Mouse (Mus musculus) heart, embryonic 10.5 days (tissue): ENCODE measurements around the gene Tmem238l. TPM values are rescaled to one million over a fixed set of nuclear protein-coding genes. Genes with fewer than 3 reads are reported as not detected.

ENCODE experiments used
- DNase-seq: peaks from one replicate; pipeline ENCODE4 v3.0.0-alpha.2; 2017; ENCODE audit warnings: low spot score
- H3K27ac ChIP-seq: fragments of 300-500 bp; sonication (generic); 2 replicates; pipeline ENCODE4 v1.5.1; 2016; ENCODE audit warnings: mild to moderate bottlenecking
- H3K27me3 ChIP-seq: fragments of 300-500 bp; sonication (generic); 2 replicates; pipeline ENCODE4 v1.6.1; 2016; ENCODE audit warnings: mild to moderate bottlenecking; ENCODE audit not compliant: poor library complexity, insufficient read depth, severe bottlenecking
- H3K36me3 ChIP-seq: fragments of 300-500 bp; sonication (generic); 2 replicates; pipeline ENCODE4 v1.6.1; 2016; ENCODE audit warnings: mild to moderate bottlenecking, moderate library complexity
- H3K4me1 ChIP-seq: fragments of 300-500 bp; sonication (generic); 2 replicates; pipeline ENCODE4 v1.6.1; 2016; ENCODE audit warnings: mild to moderate bottlenecking
- H3K4me3 ChIP-seq: fragments of 300-500 bp; sonication (generic); 2 replicates; pipeline ENCODE4 v1.5.1; 2016; ENCODE audit warnings: mild to moderate bottlenecking, moderate library complexity
- H3K9me3 ChIP-seq: fragments of 300-500 bp; sonication (generic); 2 replicates; pipeline ENCODE4 v1.6.1; 2016; ENCODE audit warnings: mild to moderate bottlenecking, moderate library complexity
- WGBS: fragments of 180-500 bp; shearing (Covaris S2); methylation state at CpG from one replicate; pipeline ENCODE4 v1.1.7; 2016; 5-methylcytosine and 5-hydroxymethylcytosine counted together
- polyA plus RNA-seq: library from polyadenylated mRNA; unstranded; fragments of >200 nt; fragmentation: Nextera tagmentation; extraction: Ambion mirVana; gene quantifications from 2 replicates; pipeline ENCODE4 v1.2.1, GENCODE M21; 2016

Tmem238l gene
- polyA plus RNA-seq, 1 experiment from 2014 or later = not detected

- 66% methylated on average over 6 of the region's 6 CpGs for WGBS
- DNase-seq = no peak
- H3K36me3 ChIP-seq = no peaks in the 10 kb centered on the region
- H3K27me3 ChIP-seq = 0 out of 2 replicates have a peak, but pooled peaks cover 3% of the 10 kb centered on the region
- H3K9me3 ChIP-seq = no peaks in the 10 kb centered on the region
- H3K4me3 ChIP-seq = no peak overlapping the region
- peaks cover 10% of the 10 kb centered on the region; the same call in 1 of the 2 replicates for H3K4me1 ChIP-seq
- H3K27ac ChIP-seq = no peak overlapping the region
Observed at GRCm38 (mm10) chr11:66946521-66946920, 9.9 kb upstream of the Tmem238l start.

- WGBS = 78% methylated on average over 6 of the region's 6 CpGs
- H3K4me3 ChIP-seq = no peak overlapping the region
- H3K4me1 ChIP-seq = peaks cover 10% of the 10 kb centered on the region; the same call in 1 of the 2 replicates
- no peak overlapping the region for H3K27ac ChIP-seq
- no peaks in the 10 kb centered on the region for H3K9me3 ChIP-seq
- 0 out of 2 replicates have a peak, but pooled peaks cover 3% of the 10 kb centered on the region for H3K27me3 ChIP-seq
- no peaks in the 10 kb centered on the region for H3K36me3 ChIP-seq
- DNase-seq = no peak
Observed at GRCm38 (mm10) chr11:66946922-66947321, 9.5 kb upstream of the Tmem238l start.

GRCm38 (mm10) chr11:66960797-66961196 lies 4.4 kb downstream of the Tmem238l start:
- WGBS = 71% methylated on average over 1 of the region's 1 CpGs
- Histone ChIP-seq H3K4me1 (peaks cover 36% of the 10 kb centered on the region), H3K4me3 (no peak overlapping the region), H3K27me3 (peaks cover 16% of the 10 kb centered on the region), H3K9me3 (no peaks in the 10 kb centered on the region), H3K27ac (no peak overlapping the region), H3K36me3 (no peaks in the 10 kb centered on the region)
- DNase-seq = no peak

GRCm38 (mm10) chr11:66961447-66962176 lies 5.2 kb downstream of the Tmem238l start:
- no peak for DNase-seq
- no peaks in the 10 kb centered on the region for H3K36me3 ChIP-seq
- H3K4me3 ChIP-seq = no peak overlapping the region
- no peaks in the 10 kb centered on the region for H3K9me3 ChIP-seq
- H3K27me3 ChIP-seq = peaks cover 11% of the 10 kb centered on the region
- H3K27ac ChIP-seq = peak overlapping the region; percentile 47; the same call in 1 of the 2 replicates
- 50% methylated on average over 12 of the region's 12 CpGs for WGBS
- H3K4me1 ChIP-seq = peaks cover 38% of the 10 kb centered on the region

GRCm38 (mm10) chr11:66963462-66963861 lies 7.0 kb downstream of the Tmem238l start:
- Histone ChIP-seq H3K36me3 (no peaks in the 10 kb centered on the region), H3K9me3 (no peaks in the 10 kb centered on the region), H3K27ac (0 out of 2 replicates have a peak overlapping the region, but pooled peaks have one; percentile 4), H3K27me3 (peaks cover 21% of the 10 kb centered on the region), H3K4me1 (peaks cover 41% of the 10 kb centered on the region), H3K4me3 (no peak overlapping the region)
- WGBS = 23% methylated on average over 1 of the region's 1 CpGs
- DNase-seq = peak; percentile 86

GRCm38 (mm10) chr11:66966500-66967116 lies 10.2 kb downstream of the Tmem238l start:
- WGBS = 19% methylated on average over 7 of the region's 7 CpGs
- peaks cover 43% of the 10 kb centered on the region for H3K27me3 ChIP-seq
- no peaks in the 10 kb centered on the region for H3K9me3 ChIP-seq
- no peak overlapping the region for H3K27ac ChIP-seq
- DNase-seq = no peak
- peaks cover 30% of the 10 kb centered on the region for H3K4me1 ChIP-seq
- H3K36me3 ChIP-seq = no peaks in the 10 kb centered on the region
- no peak overlapping the region for H3K4me3 ChIP-seq

GRCm38 (mm10) chr11:66968575-66968974 lies 12.1 kb downstream of the Tmem238l start:
- WGBS = 81% methylated on average over 1 of the region's 1 CpGs
- Histone ChIP-seq H3K9me3 (no peaks in the 10 kb centered on the region), H3K27me3 (peaks cover 46% of the 10 kb centered on the region), H3K4me3 (no peak overlapping the region), H3K36me3 (no peaks in the 10 kb centered on the region), H3K27ac (no peak overlapping the region), H3K4me1 (peaks cover 14% of the 10 kb centered on the region; the same call in 1 of the 2 replicates)
- no peak for DNase-seq

GRCm38 (mm10) chr11:66973507-66973906 lies 17.1 kb downstream of the Tmem238l start:
- peaks cover 7% of the 10 kb centered on the region; the same call in 1 of the 2 replicates for H3K9me3 ChIP-seq
- peaks cover 25% of the 10 kb centered on the region for H3K27me3 ChIP-seq
- no peaks in the 10 kb centered on the region for H3K36me3 ChIP-seq
- 65% methylated on average over 3 of the region's 3 CpGs for WGBS
- no peak overlapping the region for H3K27ac ChIP-seq
- no peaks in the 10 kb centered on the region for H3K4me1 ChIP-seq
- H3K4me3 ChIP-seq = no peak overlapping the region
- DNase-seq = no peak

GRCm38 (mm10) chr11:66975606-66976330 lies 19.3 kb downstream of the Tmem238l start:
- WGBS = 82% methylated on average over 7 of the region's 7 CpGs

GRCm38 (mm10) chr11:66981336-66982115 lies 25.1 kb downstream of the Tmem238l start:
- no peaks in the 10 kb centered on the region for H3K27me3 ChIP-seq
- 73% methylated on average over 15 of the region's 15 CpGs for WGBS
- H3K9me3 ChIP-seq = no peaks in the 10 kb centered on the region
- no peaks in the 10 kb centered on the region for H3K36me3 ChIP-seq
- peaks cover 20% of the 10 kb centered on the region for H3K4me1 ChIP-seq
- DNase-seq = no peak
- no peak overlapping the region for H3K4me3 ChIP-seq
- no peak overlapping the region for H3K27ac ChIP-seq

More at GRCm38 (mm10) chr11:66975606-66976330, 19.3 kb downstream of the Tmem238l start:
- peaks cover 10% of the 10 kb centered on the region; the same call in 1 of the 2 replicates for H3K27me3 ChIP-seq
- no peak overlapping the region for H3K27ac ChIP-seq
- H3K9me3 ChIP-seq = peaks cover 7% of the 10 kb centered on the region; the same call in 1 of the 2 replicates
- no peaks in the 10 kb centered on the region for H3K36me3 ChIP-seq
- H3K4me3 ChIP-seq = no peak overlapping the region
- DNase-seq = no peak
- H3K4me1 ChIP-seq = no peaks in the 10 kb centered on the region

GRCm38 (mm10) chr11:66982794-66983193 lies 26.4 kb downstream of the Tmem238l start:
- Histone ChIP-seq H3K4me3 (no peak overlapping the region), H3K27me3 (no peaks in the 10 kb centered on the region; the same call in 1 of the 2 replicates), H3K9me3 (no peaks in the 10 kb centered on the region), H3K27ac (0 out of 2 replicates have a peak overlapping the region, but pooled peaks have one; percentile 80), H3K36me3 (no peaks in the 10 kb centered on the region), H3K4me1 (peaks cover 20% of the 10 kb centered on the region)
- DNase-seq = peak; percentile 83
- WGBS = 30% methylated on average over 6 of the region's 6 CpGs
